Mouse (Mus musculus) erythroblast, embryonic 14.5 days (primary cell): ENCODE measurements around the gene Gm5615. TPM values are rescaled to one million over a fixed set of nuclear protein-coding genes. Genes with fewer than 3 reads are reported as not detected.

Experiments used
- H3K27me3 ChIP-seq: 2 replicates; pipeline ENCODE4 v1.6.1; 2012; ENCODE audit warnings: inconsistent platforms; ENCODE audit not compliant: control insufficient read depth
- H3K36me3 ChIP-seq: 2 replicates; pipeline ENCODE4 v1.6.1; 2012; ENCODE audit warnings: mild to moderate bottlenecking, inconsistent platforms; ENCODE audit not compliant: control insufficient read depth
- H3K4me1 ChIP-seq: 2 replicates; pipeline ENCODE4 v1.6.1; 2012; ENCODE audit warnings: inconsistent platforms; ENCODE audit not compliant: control insufficient read depth
- H3K4me3 ChIP-seq: replicated peaks from 2 replicates; pipeline ENCODE3; 2012; ENCODE audit warnings: moderate library complexity, mild to moderate bottlenecking, inconsistent platforms
- H3K9me3 ChIP-seq: 2 replicates; pipeline ENCODE4 v1.6.1; 2012; ENCODE audit warnings: low read length, inconsistent platforms, mixed read lengths; ENCODE audit not compliant: control insufficient read depth
- GATA1 ChIP-seq: IDR thresholded peaks from 2 replicates; pipeline ENCODE4 v1.6.1; 2012; ENCODE audit warnings: low read length, inconsistent platforms, mixed read lengths
- TAL1 ChIP-seq: IDR thresholded peaks from 3 replicates; pipeline ENCODE4 v1.6.1; 2012; ENCODE audit warnings: low read length, inconsistent platforms, mixed read lengths
- polyA plus RNA-seq: library from polyadenylated mRNA; stranded (reverse); fragments of >175 nt; gene quantifications from 2 replicates; pipeline ENCODE4 v1.2.3, GENCODE M21; 2012

Gm5615 gene
- not detected in 2 replicates for polyA plus RNA-seq

- Histone ChIP-seq H3K4me1 (no peaks in the 10 kb centered on the region), H3K4me3 (no peak within 1 kb of the TSS), H3K27me3 (no peaks in the 10 kb centered on the region), H3K9me3 (peaks cover 3% of the 10 kb centered on the region; the same call in 1 of the 2 replicates), H3K36me3 (no peaks in the 10 kb centered on the region)
- TF ChIP-seq TAL1 (no peak), GATA1 (no peak)
Observed at GRCm38 (mm10) chr9:36541863-36542262, at the start of gene Gm5615. Gene Gm5615 (minus strand): TSS chr9:36541963.

GRCm38 (mm10) chr9:36582535-36582934 is 40.8 kb upstream of the Gm5615 start, which contains the start of gene Gm17689:
Gene Gm17689 (minus strand): TSS chr9:36582635.
- H3K27me3 ChIP-seq: no peaks in the 10 kb centered on the region

GRCm38 (mm10) chr9:36504211-36504610 is 37.6 kb downstream of the Gm5615 start:
- Histone ChIP-seq H3K4me3 (no peak overlapping the region), H3K4me1 (no peaks in the 10 kb centered on the region), H3K9me3 (peaks cover 18% of the 10 kb centered on the region), H3K27me3 (no peaks in the 10 kb centered on the region), H3K36me3 (no peaks in the 10 kb centered on the region)
- TF ChIP-seq TAL1 (no peak), GATA1 (no peak)

More at GRCm38 (mm10) chr9:36582535-36582934, 40.8 kb upstream of the Gm5615 start, which contains the start of gene Gm17689:
- H3K4me3 ChIP-seq: no peak within 1 kb of the TSS
- H3K36me3 ChIP-seq: no peaks in the 10 kb centered on the region
- no peak for TF ChIP-seq GATA1
- TF ChIP-seq TAL1: no peak
- H3K4me1 ChIP-seq: no peaks in the 10 kb centered on the region
- peaks cover 8% of the 10 kb centered on the region for H3K9me3 ChIP-seq

GRCm38 (mm10) chr9:36495824-36496223 is 45.9 kb downstream of the Gm5615 start:
- Histone ChIP-seq H3K4me3 (no peak overlapping the region), H3K9me3 (peaks cover 13% of the 10 kb centered on the region), H3K36me3 (no peaks in the 10 kb centered on the region), H3K4me1 (no peaks in the 10 kb centered on the region), H3K27me3 (no peaks in the 10 kb centered on the region)
- TF ChIP-seq GATA1: no peak
- no peak for TF ChIP-seq TAL1

GRCm38 (mm10) chr9:36494501-36495220 is 47.1 kb downstream of the Gm5615 start:
- H3K4me3 ChIP-seq: no peak overlapping the region
- no peaks in the 10 kb centered on the region for H3K4me1 ChIP-seq
- no peak for TF ChIP-seq TAL1
- TF ChIP-seq GATA1: no peak
- peaks cover 12% of the 10 kb centered on the region for H3K9me3 ChIP-seq
- no peaks in the 10 kb centered on the region for H3K27me3 ChIP-seq
- H3K36me3 ChIP-seq: no peaks in the 10 kb centered on the region

Other genes starting within 250 kb of the Gm5615 start
- not detected in 2 replicates for gene Gm7257, start 110.1 kb downstream of the Gm5615 start, polyA plus RNA-seq
- not detected in 2 replicates for gene Gm9513, start 66.3 kb downstream of the Gm5615 start, polyA plus RNA-seq
- not detected in 2 replicates for gene Gm17689, start 40.7 kb upstream of the Gm5615 start, polyA plus RNA-seq
- gene A630095E13Rik, start 101.4 kb upstream of the Gm5615 start, polyA plus RNA-seq: not detected in 2 replicates
- not detected in 2 replicates for gene Acrv1, start 151.3 kb upstream of the Gm5615 start, polyA plus RNA-seq
- gene Chek1, start 185.1 kb upstream of the Gm5615 start, polyA plus RNA-seq: 0.14 and 0.68 TPM in 2 replicates
- 0.14 and 0.20 TPM in 2 replicates for gene Stt3a, start 225.7 kb upstream of the Gm5615 start, polyA plus RNA-seq